In the genomic region with DNA sequence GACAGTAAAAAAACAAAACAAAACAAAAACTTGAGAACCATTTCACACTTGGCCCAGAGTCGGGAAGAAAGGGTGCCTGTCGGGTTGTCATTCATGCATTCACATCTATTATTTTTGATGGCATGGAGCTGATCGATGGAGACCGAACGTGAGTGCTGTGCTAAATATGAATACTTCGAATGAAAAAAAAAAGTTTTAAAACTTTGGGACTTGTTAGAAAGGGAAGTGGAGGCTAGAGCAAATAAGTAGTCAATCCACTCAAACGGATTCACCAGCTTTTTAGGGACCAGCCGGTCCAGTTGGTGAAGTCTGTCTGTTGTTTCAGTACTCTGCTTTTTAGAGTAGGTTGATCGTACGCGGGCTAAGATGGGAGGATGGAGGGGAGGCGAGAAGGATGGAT, we compare ENCODE assay signal across 9 mouse cellular contexts. TPM values are rescaled to one million over a fixed set of nuclear protein-coding genes. Genes with fewer than 3 reads are reported as not detected.
DNase-seq lines count a peak whose midpoint lies in the region; ATAC-seq lines count a peak whose summit lies in the region.
"Had no signal": no experiment of that assay in that cellular context is flagged by ENCODE, and none has a peak within 500 bp of the region (broad histone marks: within the 10 kb centered on the region; RNA-seq: fewer than 3 reads in every experiment).

No protein-coding gene starts in this region.

- peak overlapping the region; percentile 65 for H3K4me2 ChIP-seq in liver, embryonic 11.5 days
- H3K4me2 ChIP-seq in intestine, embryonic 16.5 days (ENCODE audit: low read depth, low read length): peak overlapping the region; percentile 87
- H3K4me2 ChIP-seq in neural tube, embryonic 13.5 days: peak overlapping the region; percentile 80

- no peaks in the 10 kb centered on the region; the same call in 1 of the 2 replicates for H3K4me1 ChIP-seq in liver, embryonic 11.5 days (replicated peaks; ENCODE audit: control insufficient read depth, insufficient read depth, low read length)
- H3K4me1 ChIP-seq in forebrain, embryonic 10.5 days: peaks cover 21% of the 10 kb centered on the region
- peaks cover 9% of the 10 kb centered on the region for H3K4me1 ChIP-seq in intestine, embryonic 16.5 days (ENCODE audit: control insufficient read depth, insufficient read depth, low read length)
- peaks cover 14% of the 10 kb centered on the region for H3K4me1 ChIP-seq in neural tube, embryonic 13.5 days (replicated peaks)

- no peak overlapping the region for H3K9ac ChIP-seq in liver, embryonic 11.5 days (ENCODE audit: low read depth, low read length)
- H3K9ac ChIP-seq in intestine, embryonic 16.5 days (ENCODE audit: low read depth, low read length): no peak overlapping the region
- no peak overlapping the region for H3K9ac ChIP-seq in neural tube, embryonic 13.5 days

- WGBS in liver, embryonic 11.5 days: 2% methylated on average over 12 of the region's 12 CpGs
- under 1% methylated on average over 12 of the region's 12 CpGs for WGBS in forebrain, embryonic 10.5 days
- WGBS in intestine, embryonic 16.5 days: 2% methylated on average over 12 of the region's 12 CpGs
- 2% methylated on average over 12 of the region's 12 CpGs for WGBS in neural tube, embryonic 13.5 days

- no peak for DNase-seq in liver, embryonic 11.5 days (ENCODE audit: low spot score)
- no peak for DNase-seq in liver
- DNase-seq in forebrain, embryonic 10.5 days (ENCODE audit: extremely low spot score, low spot score): no peak
- DNase-seq in right cerebral cortex, adult 18-20 months: no peak
- DNase-seq in spleen, postnatal 10 days (ENCODE audit: low spot score in 2 of 2): no peak
- no peak for DNase-seq in gastrocnemius, postnatal 14 days

- H3K9me3 ChIP-seq in liver, embryonic 11.5 days (ENCODE audit: control insufficient read depth, low read length): no peaks in the 10 kb centered on the region
- no peaks in the 10 kb centered on the region for H3K9me3 ChIP-seq in forebrain, embryonic 10.5 days
- H3K9me3 ChIP-seq in intestine, embryonic 16.5 days (ENCODE audit: control insufficient read depth, low read length): no peaks in the 10 kb centered on the region
- no peaks in the 10 kb centered on the region for H3K9me3 ChIP-seq in neural tube, embryonic 13.5 days

- ATAC-seq in liver, embryonic 11.5 days (replicated peaks; ENCODE audit: low FRiP score): no peak
- no peak for ATAC-seq in intestine, embryonic 16.5 days
- no peak for ATAC-seq in neural tube, embryonic 13.5 days (ENCODE audit: low read depth)

- H3K4me3 ChIP-seq in liver, embryonic 11.5 days (ENCODE audit: low read depth, low read length): peak overlapping the region; percentile 43
- H3K4me3 ChIP-seq in forebrain, embryonic 10.5 days: peak overlapping the region; percentile 62
- H3K4me3 ChIP-seq in intestine, embryonic 16.5 days (ENCODE audit: low read length): peak overlapping the region; percentile 51
- peak overlapping the region; percentile 43 for H3K4me3 ChIP-seq in neural tube, embryonic 13.5 days

- no peaks in the 10 kb centered on the region for H3K36me3 ChIP-seq in liver, embryonic 11.5 days (ENCODE audit: control insufficient read depth, insufficient read depth, low read length)
- no peaks in the 10 kb centered on the region for H3K36me3 ChIP-seq in forebrain, embryonic 10.5 days (replicated peaks)
- H3K36me3 ChIP-seq in intestine, embryonic 16.5 days (ENCODE audit: control insufficient read depth, insufficient read depth, low read length): no peaks in the 10 kb centered on the region
- H3K36me3 ChIP-seq in neural tube, embryonic 13.5 days: no peaks in the 10 kb centered on the region

- H3K27me3 ChIP-seq in liver, embryonic 11.5 days (replicated peaks; ENCODE audit: control insufficient read depth, insufficient read depth, low read length): peaks cover 80% of the 10 kb centered on the region
- peaks cover 95% of the 10 kb centered on the region for H3K27me3 ChIP-seq in forebrain, embryonic 10.5 days (ENCODE audit: poor library complexity, severe bottlenecking)
- H3K27me3 ChIP-seq in intestine, embryonic 16.5 days (replicated peaks; ENCODE audit: control insufficient read depth, insufficient read depth, low read length): peaks cover 53% of the 10 kb centered on the region
- peaks cover 87% of the 10 kb centered on the region for H3K27me3 ChIP-seq in neural tube, embryonic 13.5 days

- H3K27ac ChIP-seq in liver, embryonic 11.5 days (ENCODE audit: low read depth, low read length): no peak overlapping the region
- no peak overlapping the region for H3K27ac ChIP-seq in forebrain, embryonic 10.5 days
- no peak overlapping the region for H3K27ac ChIP-seq in intestine, embryonic 16.5 days (ENCODE audit: low read length)
- no peak overlapping the region for H3K27ac ChIP-seq in neural tube, embryonic 13.5 days (replicated peaks)

- intact Hi-C loops in gastrocnemius, postnatal 14 days (cut with DNase I; ENCODE audit: low total_unique reads): no loop called here

RNA-seq across cellular contexts. Expression of a gene that starts 0.5 kb away (rescaled TPM):
- polyA plus RNA-seq in liver, embryonic 11.5 days (2014; fragmentation: Nextera tagmentation; extraction: Ambion mirVana): not detected in 2 replicates
- 0.11 and 0.17 TPM in 2 replicates for polyA plus RNA-seq in forebrain, embryonic 10.5 days (2016; fragmentation: Nextera tagmentation; extraction: Ambion mirVana)
- not detected in 2 replicates for polyA plus RNA-seq in intestine, embryonic 16.5 days (2015; fragmentation: Nextera tagmentation; extraction: Ambion mirVana)
- not detected in 2 replicates for polyA plus RNA-seq in neural tube, embryonic 13.5 days (2015; fragmentation: Nextera tagmentation; extraction: Ambion mirVana)
- total RNA-seq in gastrocnemius, postnatal 14 days (2021): not detected
- total RNA-seq: liver, adult 2 months had no signal
- polyA plus RNA-seq: liver, adult 2 months had no signal

RNA-seq across cellular contexts. Expression of a gene that starts 37.1 kb away (rescaled TPM):
- not detected in 2 replicates for polyA plus RNA-seq in liver, embryonic 11.5 days (2014; fragmentation: Nextera tagmentation; extraction: Ambion mirVana)
- not detected in 2 replicates for polyA plus RNA-seq in forebrain, embryonic 10.5 days (2016; fragmentation: Nextera tagmentation; extraction: Ambion mirVana)
- not detected in 2 replicates for polyA plus RNA-seq in intestine, embryonic 16.5 days (2015; fragmentation: Nextera tagmentation; extraction: Ambion mirVana)
- polyA plus RNA-seq in neural tube, embryonic 13.5 days (2015; fragmentation: Nextera tagmentation; extraction: Ambion mirVana): not detected in 2 replicates
- not detected for total RNA-seq in gastrocnemius, postnatal 14 days (2021)
- total RNA-seq: liver, adult 2 months had no signal
- polyA plus RNA-seq: liver, adult 2 months had no signal
